Mouse (Mus musculus) MEL (cell line): Measurements from ENCODE around the gene Bmp8a.

Experiments used
- CTCF ChIP-seq, 3 experiments: IDR thresholded peaks in 2 of 3; conservative IDR thresholded peaks in 1 of 3; 2 replicates each; pipeline ENCODE4 v1.5.1; 2011 to 2012; ENCODE audit warnings: low read length in 3 of 3, low read depth in 2 of 3, mild to moderate bottlenecking in 2 of 3, improper control_type of control experiment in 1 of 3, inconsistent platforms in 1 of 3, mixed read lengths in 1 of 3, moderate library complexity in 1 of 3; ENCODE audit not compliant: control insufficient read depth in 1 of 3, insufficient read depth in 1 of 3, poor library complexity in 1 of 3, severe bottlenecking in 1 of 3
- ELF1 ChIP-seq: IDR thresholded peaks from 2 replicates; pipeline ENCODE4 v1.6.1; 2014; ENCODE audit warnings: low read depth, mild to moderate bottlenecking, inconsistent platforms, low read length, improper control_type of control experiment, moderate library complexity
- GATA1 ChIP-seq: IDR thresholded peaks from 2 replicates; pipeline ENCODE4 v1.6.1; 2011; ENCODE audit warnings: low read depth, low read length, improper control_type of control experiment
- KAT2A ChIP-seq: conservative IDR thresholded peaks from 2 replicates; pipeline ENCODE4 v1.6.1; 2012; ENCODE audit warnings: low read depth, low read length, improper control_type of control experiment, inconsistent platforms
- MXI1 ChIP-seq: IDR thresholded peaks from 2 replicates; pipeline ENCODE4 v1.6.1; 2011; ENCODE audit warnings: mild to moderate bottlenecking, low read depth, low read length, improper control_type of control experiment
- NELFE ChIP-seq: IDR thresholded peaks from 2 replicates; pipeline ENCODE4 v1.6.1; 2011; ENCODE audit warnings: low read depth, low read length, improper control_type of control experiment
- POLR2A ChIP-seq, 2 experiments: IDR thresholded peaks; 2 replicates each; pipeline ENCODE4 v1.6.1; 2011 to 2012; ENCODE audit warnings: low read length in 2 of 2, mild to moderate bottlenecking in 2 of 2, control low read depth in 1 of 2, improper control_type of control experiment in 1 of 2, low read depth in 1 of 2, moderate library complexity in 1 of 2; ENCODE audit not compliant: control insufficient read depth in 1 of 2, insufficient read depth in 1 of 2, poor library complexity in 1 of 2
- SIN3A ChIP-seq: IDR thresholded peaks from 2 replicates; pipeline ENCODE4 v1.6.1; 2012; ENCODE audit warnings: low read length, improper control_type of control experiment, inconsistent platforms
- USF1 ChIP-seq: IDR thresholded peaks from 2 replicates; pipeline ENCODE4 v1.6.1; 2014; ENCODE audit warnings: low read depth, mild to moderate bottlenecking, inconsistent platforms, low read length, improper control_type of control experiment, moderate library complexity
- USF2 ChIP-seq, 2 experiments: IDR thresholded peaks; 2 replicates each; pipeline ENCODE4 v1.6.1; 2011 to 2012; ENCODE audit warnings: improper control_type of control experiment in 2 of 2, low read length in 2 of 2, borderline replicate concordance in 1 of 2, inconsistent platforms in 1 of 2, low read depth in 1 of 2, mild to moderate bottlenecking in 1 of 2; ENCODE audit not compliant: insufficient read depth in 1 of 2
- ZMIZ1 ChIP-seq: IDR thresholded peaks from 2 replicates; pipeline ENCODE4 v1.6.1; 2012; ENCODE audit warnings: low read depth, mild to moderate bottlenecking, inconsistent platforms, low read length, improper control_type of control experiment, moderate library complexity

DNA sequence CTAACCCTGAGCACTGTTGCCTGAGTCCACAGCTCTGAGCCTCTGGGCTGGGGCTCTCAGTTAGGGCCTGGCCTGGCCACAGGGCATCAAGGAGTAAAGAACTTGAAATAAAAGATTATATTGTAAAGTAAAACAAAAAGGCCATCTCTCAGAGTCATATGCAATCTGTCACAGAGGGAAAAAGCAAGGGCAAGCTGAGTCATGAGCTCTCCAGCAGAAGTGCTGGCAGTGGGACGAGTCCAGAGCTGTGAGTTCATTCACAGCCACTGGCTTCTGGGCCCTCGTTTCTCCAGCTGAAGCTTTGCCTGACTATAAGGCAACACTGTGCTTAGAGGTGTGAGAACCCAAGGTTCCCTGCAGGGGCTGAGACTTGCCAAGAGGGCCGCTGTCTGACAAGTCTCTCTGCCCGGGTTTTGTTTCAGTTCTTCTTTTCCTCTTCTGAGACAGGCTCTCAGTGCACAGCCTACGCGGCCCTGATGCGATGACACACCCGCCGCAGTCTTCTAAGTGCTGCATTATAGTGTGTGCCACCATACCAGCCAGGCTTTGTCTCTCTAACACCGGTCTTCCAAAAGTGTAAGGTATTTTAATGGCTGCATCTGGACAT lies 10.3 kb upstream of the Bmp8a start:
- TF ChIP-seq NELFE (no peak), MXI1 (no peak), ZMIZ1 (no peak), POLR2A (IDR thresholded peaks at IDR 0.05; ENCODE audit: control insufficient read depth in 1 of 2, insufficient read depth in 1 of 2, low read depth in 1 of 2, low read length in 2 of 2, poor library complexity in 1 of 2) (no peak), GATA1 (no peak), CTCF (IDR thresholded peaks at IDR 0.05 in 2 of 3, conservative IDR thresholded peaks at IDR 0.05 in 1 of 3; ENCODE audit: control insufficient read depth in 1 of 3, insufficient read depth in 1 of 3, low read depth in 2 of 3, low read length in 3 of 3, poor library complexity in 1 of 3, severe bottlenecking in 1 of 3) (no peak), SIN3A (no peak), USF1 (no peak), KAT2A (no peak), USF2 (IDR thresholded peaks at IDR 0.05; ENCODE audit: borderline replicate concordance in 1 of 2, insufficient read depth in 1 of 2, low read depth in 1 of 2, low read length in 2 of 2) (no peak), ELF1 (no peak)
